Mouse (Mus musculus): Measurements from ENCODE around the gene Tinagl1. TPM values are rescaled to one million over a fixed set of nuclear protein-coding genes. Genes with fewer than 3 reads are reported as not detected.

The Tinagl1 gene
- total RNA-seq (2014; fragmentation: Nextera tagmentation) (1.5 TPM in 1 of 2 replicates, not detected in the other), total RNA-seq (2017) (0.82 and 1.1 TPM in 2 replicates)

DNA sequence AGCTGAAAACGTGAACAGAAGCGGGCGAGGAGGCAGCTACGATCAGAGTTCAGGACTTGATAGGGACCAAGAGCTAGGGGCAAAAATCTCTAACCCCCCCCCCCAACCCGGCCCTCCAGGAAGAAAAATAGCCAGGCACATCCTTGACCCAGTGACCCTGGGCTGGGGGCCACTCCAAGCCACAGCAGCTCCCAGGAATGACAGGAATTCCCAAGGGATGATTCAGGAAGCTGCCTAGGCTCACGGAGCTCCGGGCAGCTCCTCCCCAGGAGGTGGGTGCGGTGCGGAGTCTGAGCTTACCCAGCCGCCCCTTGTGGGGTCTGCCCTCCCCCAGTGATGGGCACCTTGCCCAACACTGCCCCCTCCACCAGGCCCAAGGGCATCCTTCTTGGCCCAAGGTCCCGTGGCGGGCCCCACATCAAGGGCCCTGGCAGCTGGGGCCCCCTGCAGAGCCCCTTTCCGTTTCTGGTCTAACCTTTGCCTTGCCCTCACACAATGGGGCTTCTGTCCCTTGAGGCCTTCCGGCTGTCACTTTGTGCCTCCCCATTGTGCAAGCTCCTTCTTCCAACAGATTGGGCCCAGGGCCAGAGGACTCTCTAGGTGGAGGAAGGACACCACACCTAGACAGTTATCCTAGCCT, at the start of gene Tinagl1:
Gene Tinagl1, minus strand, starts transcription at position 51 of the 640 bp plus-strand sequence.
- ATAC-seq (replicated peaks; ENCODE audit: poor library complexity, severe bottlenecking) = peak; percentile 66

GRCm38 (mm10) chr4:130224071-130224470, 49.1 kb upstream of the Tinagl1 start:
- no peak for ATAC-seq (replicated peaks; ENCODE audit: poor library complexity, severe bottlenecking)

DNA sequence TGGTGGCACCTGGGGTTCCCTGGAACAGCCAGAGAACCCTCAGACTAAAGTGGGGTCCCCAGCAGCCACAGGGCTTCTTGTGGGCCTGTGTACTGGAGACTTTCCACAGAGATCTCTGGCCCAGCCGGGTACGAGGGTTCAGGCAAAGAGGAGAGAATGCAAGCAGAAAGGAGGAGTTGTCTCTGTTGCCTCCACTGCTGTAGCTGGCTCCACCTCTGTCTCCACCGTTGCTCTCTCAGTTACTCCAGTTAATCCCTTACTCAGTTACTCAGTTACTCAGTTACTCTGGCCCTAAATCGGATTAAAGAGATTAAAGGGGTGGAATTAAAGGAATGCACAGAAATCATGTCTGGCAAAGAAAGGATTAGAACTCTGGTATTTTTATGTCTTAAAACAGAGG, 47.3 kb upstream of the Tinagl1 start, which contains the start of gene Gm853:
Gene Gm853, minus strand, starts transcription at position 223 of the 400 bp plus-strand sequence.
- ATAC-seq (replicated peaks; ENCODE audit: poor library complexity, severe bottlenecking) = no peak

GRCm38 (mm10) chr4:130220176-130220575, 45.3 kb upstream of the Tinagl1 start:
- ATAC-seq (replicated peaks; ENCODE audit: poor library complexity, severe bottlenecking) = no peak

DNA sequence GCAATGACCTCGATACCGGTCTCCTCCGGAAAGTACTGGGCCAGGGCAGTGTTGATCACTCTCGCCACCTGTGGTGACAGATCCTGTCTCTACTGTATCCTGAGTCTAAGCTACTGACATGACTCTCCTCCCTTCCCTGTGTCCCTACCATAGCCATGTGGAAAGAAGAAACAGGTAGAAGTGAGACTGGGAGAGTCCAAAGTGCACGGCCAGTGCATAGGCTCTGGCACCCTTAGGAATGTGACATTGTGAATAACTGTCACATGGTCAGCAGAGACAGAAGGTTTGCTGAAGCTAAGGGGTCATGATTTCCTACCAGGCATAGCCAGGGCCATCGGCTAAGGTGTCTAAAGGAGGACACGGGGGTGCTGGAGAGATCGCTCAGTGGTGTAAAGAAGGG, 40.5 kb upstream of the Tinagl1 start:
- no peak for ATAC-seq (replicated peaks; ENCODE audit: poor library complexity, severe bottlenecking)

- ATAC-seq (replicated peaks; ENCODE audit: poor library complexity, severe bottlenecking) = no peak
These were observed 38.9 kb upstream of the Tinagl1 start for GRCm38 (mm10) chr4:130213857-130214256.

DNA sequence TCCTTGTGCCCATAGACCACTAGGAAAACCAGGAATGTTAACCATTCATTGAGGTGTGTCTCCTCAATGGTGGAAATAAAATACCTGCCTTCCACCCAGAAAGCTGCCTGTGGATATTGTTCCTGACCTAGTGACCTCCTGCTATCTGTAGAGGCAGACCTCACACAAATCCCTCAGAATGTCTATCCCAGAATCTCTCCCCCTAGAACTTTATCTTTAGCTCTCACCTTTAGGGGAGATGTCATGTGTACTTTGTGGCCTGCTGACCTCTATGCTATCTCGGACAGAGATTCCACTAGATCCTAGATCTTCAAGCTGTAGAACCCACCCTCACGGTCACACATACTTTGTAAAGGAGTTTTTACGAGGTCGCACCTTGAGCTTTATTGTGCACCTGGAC, 38.3 kb upstream of the Tinagl1 start:
- ATAC-seq (replicated peaks; ENCODE audit: poor library complexity, severe bottlenecking) = no peak

- ATAC-seq (replicated peaks; ENCODE audit: poor library complexity, severe bottlenecking) = no peak
These were observed 37.5 kb upstream of the Tinagl1 start for GRCm38 (mm10) chr4:130212421-130212820.

- no peak for ATAC-seq (replicated peaks; ENCODE audit: poor library complexity, severe bottlenecking)
These were observed 36.9 kb upstream of the Tinagl1 start for GRCm38 (mm10) chr4:130211870-130212269.

- ATAC-seq (replicated peaks; ENCODE audit: poor library complexity, severe bottlenecking) = peak; percentile 86
These were observed 24.1 kb upstream of the Tinagl1 start for GRCm38 (mm10) chr4:130198694-130199670.

GRCm38 (mm10) chr4:130196542-130196941, 21.6 kb upstream of the Tinagl1 start:
- no peak for ATAC-seq (replicated peaks; ENCODE audit: poor library complexity, severe bottlenecking)

DNA sequence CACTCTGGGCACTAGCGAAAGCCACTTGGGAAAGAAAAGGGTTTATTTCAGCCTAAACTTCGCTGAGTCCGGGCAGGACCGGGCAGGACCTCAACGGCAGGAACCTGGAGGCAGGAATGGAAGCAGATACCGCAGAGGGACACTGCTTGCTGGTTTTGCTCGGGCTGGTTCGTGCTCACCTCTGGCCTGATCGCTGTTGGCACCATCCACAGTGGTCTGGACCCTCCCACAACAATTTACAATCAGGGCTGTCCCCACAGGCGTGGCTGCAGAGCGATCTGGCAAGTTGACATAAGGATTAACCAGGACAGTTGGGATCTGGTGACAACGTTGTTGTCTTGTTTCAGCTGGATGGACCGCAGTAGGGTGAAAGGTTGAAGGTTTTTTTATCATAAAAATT, 21.0 kb upstream of the Tinagl1 start:
- ATAC-seq (replicated peaks; ENCODE audit: poor library complexity, severe bottlenecking) = no peak

- ATAC-seq (replicated peaks; ENCODE audit: poor library complexity, severe bottlenecking) = no peak
These were observed 17.3 kb upstream of the Tinagl1 start for GRCm38 (mm10) chr4:130192266-130192665.

DNA sequence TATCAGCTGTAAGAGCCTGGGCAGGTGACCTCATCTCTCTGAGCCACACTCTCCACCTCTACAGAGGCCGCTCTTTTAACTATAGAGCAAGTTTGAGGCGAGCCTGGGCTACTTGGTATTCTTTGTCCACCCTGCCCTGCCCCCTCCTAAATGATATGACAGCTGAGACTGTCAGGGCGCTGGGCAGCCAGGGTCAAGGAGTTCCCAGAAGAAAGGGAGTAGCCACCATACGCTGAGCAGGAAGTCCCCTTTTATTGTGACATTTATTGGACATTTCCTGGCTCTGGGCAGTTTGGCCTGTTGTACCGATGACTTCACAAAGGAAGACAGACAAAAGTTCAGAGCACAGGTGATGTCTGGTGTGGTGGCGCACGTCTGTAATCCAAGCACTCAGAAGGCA, 14.7 kb upstream of the Tinagl1 start:
- no peak for ATAC-seq (replicated peaks; ENCODE audit: poor library complexity, severe bottlenecking)

- ATAC-seq (replicated peaks; ENCODE audit: poor library complexity, severe bottlenecking) = peak; percentile 98
These were observed 13.9 kb upstream of the Tinagl1 start for GRCm38 (mm10) chr4:130188806-130189297.

DNA sequence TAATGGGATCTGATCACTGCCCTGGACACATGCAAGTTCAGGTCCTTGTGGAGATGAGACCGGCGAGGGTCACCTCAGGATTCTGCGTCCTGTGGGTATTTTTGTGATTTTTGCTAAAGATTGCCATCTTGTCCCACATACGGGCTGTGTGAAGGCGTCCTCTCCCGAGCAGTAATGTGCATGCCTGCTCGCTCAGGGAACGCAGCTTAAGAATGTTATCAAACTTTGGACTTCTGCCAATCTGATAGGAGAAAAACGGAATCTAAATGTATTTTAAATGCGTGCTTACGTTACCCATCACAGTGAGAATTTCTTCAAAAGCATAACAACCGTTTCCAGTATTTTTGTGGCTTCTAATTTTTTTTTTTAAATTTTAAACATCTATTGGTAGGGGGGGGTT, 12.0 kb upstream of the Tinagl1 start:
- no peak for ATAC-seq (replicated peaks; ENCODE audit: poor library complexity, severe bottlenecking)

DNA sequence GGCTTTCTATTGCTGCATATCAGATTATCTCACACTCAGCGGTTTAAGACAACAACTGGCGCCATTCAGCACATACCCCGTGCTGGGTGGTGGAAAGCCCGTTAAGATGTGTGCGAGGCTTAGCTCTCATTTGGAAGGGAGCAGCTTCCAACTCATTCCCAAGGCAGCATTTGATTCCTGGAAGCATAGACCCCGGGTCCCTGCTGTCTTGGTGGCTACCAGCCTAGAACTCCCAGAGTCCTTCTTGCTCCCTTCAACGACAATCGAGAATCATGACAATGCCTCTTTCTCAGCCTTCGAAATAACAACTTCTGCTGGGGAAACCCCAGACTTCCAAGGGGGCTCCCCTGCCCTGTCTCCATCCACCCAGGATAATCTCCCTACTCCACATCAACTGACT, 11.5 kb upstream of the Tinagl1 start:
- no peak for ATAC-seq (replicated peaks; ENCODE audit: poor library complexity, severe bottlenecking)

DNA sequence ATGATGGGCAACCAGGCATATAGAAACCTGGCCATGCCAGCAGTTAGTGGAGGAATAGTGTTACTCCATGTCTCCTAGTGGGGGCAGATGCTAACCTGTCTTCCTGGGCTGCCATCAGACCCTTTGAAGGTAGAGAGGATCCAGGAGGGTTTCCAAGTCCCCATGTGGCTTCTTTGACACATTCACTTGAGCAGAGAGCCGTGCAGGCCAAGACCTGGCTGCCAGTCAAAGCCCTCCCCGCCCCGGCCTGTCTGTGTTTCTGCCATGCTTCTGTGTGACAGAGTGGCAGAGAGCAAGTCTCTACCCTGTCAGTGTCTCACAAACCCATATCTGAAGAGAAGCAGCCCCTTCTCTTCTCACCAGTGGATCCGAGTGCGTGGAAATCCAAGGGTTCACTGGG, 9.0 kb upstream of the Tinagl1 start:
- ATAC-seq (replicated peaks; ENCODE audit: poor library complexity, severe bottlenecking) = no peak

DNA sequence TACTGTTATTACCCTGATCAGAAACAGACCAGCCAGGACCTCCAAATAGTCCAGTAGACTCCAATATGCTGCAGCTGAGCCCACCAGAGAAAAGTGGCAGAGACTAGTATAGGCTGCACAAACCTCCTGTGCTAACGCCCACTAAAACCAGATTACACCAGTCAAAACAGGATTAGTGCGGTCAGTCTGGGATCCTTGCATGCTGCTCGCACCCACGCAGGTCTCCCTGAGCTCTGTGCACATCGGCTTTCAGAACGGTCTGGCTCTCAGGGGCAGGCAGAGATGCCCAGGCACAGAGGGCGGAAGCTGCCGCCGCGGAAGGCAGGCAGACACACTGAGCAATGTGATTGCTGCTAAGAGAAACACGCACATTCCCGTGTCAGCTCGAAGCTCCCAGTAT, 8.1 kb upstream of the Tinagl1 start:
- no peak for ATAC-seq (replicated peaks; ENCODE audit: poor library complexity, severe bottlenecking)

- ATAC-seq (replicated peaks; ENCODE audit: poor library complexity, severe bottlenecking) = no peak
These were observed 7.0 kb upstream of the Tinagl1 start for GRCm38 (mm10) chr4:130181886-130182285.

All from granulocyte monocyte progenitor cell, adult 5-6 weeks (primary cell).